Mouse (Mus musculus) bone marrow macrophage, adult 2 months (primary cell): ENCODE measurements around the gene Otog. TPM values are rescaled to one million over a fixed set of nuclear protein-coding genes. Genes with fewer than 3 reads are reported as not detected.

Experiments
- H3K27ac ChIP-seq: 2 replicates; pipeline ENCODE4 v1.5.1; 2012; ENCODE audit warnings: low read depth, low read length; ENCODE audit not compliant: insufficient read depth
- H3K4me1 ChIP-seq: 2 replicates; pipeline ENCODE4 v1.6.1; 2012; ENCODE audit warnings: low read length; ENCODE audit not compliant: control insufficient read depth, insufficient read depth
- H3K4me3 ChIP-seq: 2 replicates; pipeline ENCODE4 v1.5.1; 2012; ENCODE audit warnings: mild to moderate bottlenecking, low read length, moderate library complexity; ENCODE audit not compliant: insufficient read depth
- CTCF ChIP-seq: IDR thresholded peaks from 2 replicates; pipeline ENCODE4 v1.5.1; 2012; ENCODE audit warnings: low read depth, mild to moderate bottlenecking, low read length, moderate library complexity
- POLR2A ChIP-seq: IDR thresholded peaks from 2 replicates; pipeline ENCODE4 v1.6.1; 2012; ENCODE audit warnings: mild to moderate bottlenecking, low read depth, low read length, borderline replicate concordance
- polyA plus RNA-seq: library from polyadenylated mRNA; stranded (reverse); fragments of >200 nt; gene quantifications from 2 replicates; pipeline ENCODE4 v1.2.4, GENCODE M21; 2012; ENCODE audit not compliant: missing spikeins, insufficient read depth, insufficient read length

The Otog gene
- polyA plus RNA-seq, 1 experiment = not detected

DNA sequence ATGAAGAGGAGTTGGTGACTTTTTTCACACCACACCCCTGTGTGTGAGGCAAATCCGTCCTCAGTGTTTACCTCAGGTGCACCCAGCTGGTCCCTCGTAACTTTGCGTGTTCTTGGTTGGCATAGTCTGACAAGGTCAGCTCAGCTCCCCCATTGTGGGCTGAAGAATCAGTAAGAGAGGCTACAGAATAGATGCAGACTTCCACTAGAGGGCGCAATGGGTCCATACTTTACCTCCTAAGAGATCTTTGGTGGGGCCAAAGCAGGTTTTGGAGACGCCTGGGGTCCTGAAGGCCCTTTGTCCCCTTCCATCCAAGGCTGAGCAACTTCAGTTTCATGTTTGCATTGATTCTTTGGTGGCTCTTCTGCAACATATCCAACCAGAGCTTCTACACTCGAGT is 39.2 kb downstream of the Otog start:
- H3K27ac ChIP-seq = no peak overlapping the region
- TF ChIP-seq CTCF = peak; percentile 76
- no peak for TF ChIP-seq POLR2A
- no peaks in the 10 kb centered on the region for H3K4me1 ChIP-seq
- no peak overlapping the region for H3K4me3 ChIP-seq

DNA sequence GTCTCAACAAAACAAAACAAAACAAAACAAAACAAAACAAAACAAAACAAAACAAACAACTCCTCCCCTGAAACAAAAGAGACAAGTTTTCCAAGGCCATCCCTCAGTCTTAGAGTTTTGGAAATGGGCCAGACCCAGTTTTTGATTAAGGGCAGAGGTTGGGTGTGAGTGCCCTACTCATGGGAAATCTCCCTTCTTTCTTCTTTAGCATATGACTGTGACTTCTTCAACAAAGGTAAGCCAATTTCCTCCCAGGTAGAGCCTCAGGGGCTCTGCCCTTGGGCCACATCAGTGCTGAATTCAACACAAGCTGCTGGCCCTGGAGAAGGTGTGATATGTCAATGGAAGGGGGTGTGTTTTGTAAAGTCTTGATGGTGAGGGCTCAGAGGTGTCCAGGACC is 40.1 kb downstream of the Otog start:
- H3K4me3 ChIP-seq = no peak overlapping the region
- no peak for TF ChIP-seq CTCF
- no peak for TF ChIP-seq POLR2A
- H3K4me1 ChIP-seq = no peaks in the 10 kb centered on the region
- no peak overlapping the region for H3K27ac ChIP-seq

DNA sequence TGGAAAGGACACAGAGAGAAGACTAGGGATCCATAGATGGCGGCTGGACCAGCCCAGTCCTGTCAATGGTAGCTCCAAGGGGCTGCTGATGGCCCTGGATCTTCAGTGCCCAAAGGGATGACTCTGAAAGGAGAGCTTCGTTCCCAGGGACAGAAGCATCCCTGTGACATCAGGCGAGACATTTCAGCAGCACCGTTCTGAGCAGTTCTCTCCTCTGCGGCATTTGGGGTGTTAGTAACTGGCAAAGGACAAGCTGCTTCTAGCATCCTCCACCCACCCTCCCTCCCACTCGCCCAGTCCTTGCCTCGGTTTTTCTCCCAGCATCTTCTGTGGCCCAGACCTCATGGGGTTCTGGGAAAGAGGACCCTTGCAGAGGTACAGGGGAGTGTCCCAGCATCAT is 41.5 kb downstream of the Otog start:
- Histone ChIP-seq H3K4me1 (no peaks in the 10 kb centered on the region), H3K27ac (no peak overlapping the region), H3K4me3 (no peak overlapping the region)
- no peak for TF ChIP-seq CTCF
- TF ChIP-seq POLR2A = no peak

DNA sequence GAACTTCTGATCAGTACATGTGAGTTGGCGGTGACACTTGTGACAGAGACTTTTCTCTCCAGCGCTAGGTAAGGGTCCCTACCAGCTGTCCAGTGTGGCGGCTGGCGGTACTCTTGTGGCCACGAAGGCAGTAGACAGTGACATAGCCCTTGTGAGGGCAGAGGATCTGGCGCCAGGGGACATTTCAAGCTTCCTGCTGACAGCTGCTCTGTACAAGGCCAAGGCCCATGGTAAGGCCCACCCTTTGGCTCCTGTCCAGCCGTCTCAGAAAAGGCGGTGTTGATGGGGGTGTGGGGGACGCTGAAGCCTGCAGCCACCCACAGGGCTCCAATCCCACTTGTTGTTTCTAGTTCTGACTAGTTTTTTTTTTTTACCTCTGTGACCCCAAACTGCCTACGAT is 42.9 kb downstream of the Otog start:
- Histone ChIP-seq H3K4me3 (no peak overlapping the region), H3K4me1 (no peaks in the 10 kb centered on the region), H3K27ac (no peak overlapping the region)
- no peak for TF ChIP-seq POLR2A
- no peak for TF ChIP-seq CTCF

DNA sequence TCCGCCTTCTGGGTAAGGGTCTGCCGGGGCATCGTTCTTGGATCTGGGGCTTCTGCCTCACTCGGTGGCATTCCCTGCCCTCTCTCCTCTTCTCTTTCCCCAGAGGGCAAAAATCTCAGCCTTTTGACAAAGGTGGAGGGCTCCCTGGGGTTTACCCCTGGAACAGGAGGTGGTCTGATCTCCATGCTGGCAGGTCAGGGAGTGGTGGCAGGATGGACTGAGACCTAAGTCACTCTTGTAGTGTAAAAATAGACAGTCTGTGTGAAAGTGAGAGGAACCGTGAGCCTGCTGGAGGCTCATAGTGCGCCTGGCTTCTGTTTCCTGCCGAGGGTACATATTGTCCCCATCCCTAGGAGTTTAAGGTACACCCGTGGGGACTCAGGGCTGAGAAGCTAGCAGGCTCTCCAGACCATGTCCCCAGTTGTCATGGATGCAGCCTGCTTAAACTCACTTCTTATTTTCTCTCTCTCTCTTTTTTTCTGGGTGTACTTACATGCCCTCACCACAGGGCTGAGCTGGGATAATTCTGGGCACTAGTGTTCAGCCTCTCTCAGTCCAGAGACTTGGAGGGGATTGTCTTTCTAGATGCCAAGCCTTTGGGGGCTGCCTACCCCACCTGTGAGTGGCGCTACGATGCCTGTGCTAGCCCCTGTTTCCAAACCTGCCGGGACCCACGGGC is 44.5 kb downstream of the Otog start:
- TF ChIP-seq POLR2A (no peak), CTCF (no peak)
- no peaks in the 10 kb centered on the region for H3K4me1 ChIP-seq
- no peak overlapping the region for H3K27ac ChIP-seq
- H3K4me3 ChIP-seq = no peak overlapping the region

DNA sequence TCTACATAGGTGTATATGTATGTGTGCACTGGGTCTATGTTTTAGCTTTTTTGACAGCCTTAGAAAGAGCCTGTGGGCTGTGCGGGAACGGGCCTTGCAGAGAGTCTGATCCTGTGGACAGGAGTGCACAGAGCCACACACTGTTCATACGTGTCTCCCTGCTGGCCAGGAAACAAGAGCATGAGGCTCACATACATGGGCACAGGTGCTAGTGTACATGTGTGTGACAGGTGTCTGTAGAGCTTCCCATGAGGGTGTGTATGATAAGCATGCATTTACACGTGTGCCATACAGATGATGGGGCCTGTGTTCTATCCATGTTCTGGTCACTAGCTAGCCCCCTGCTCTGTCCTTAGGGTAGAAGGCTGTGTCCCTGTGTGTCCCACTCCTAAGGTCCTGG is 45.6 kb downstream of the Otog start:
- H3K4me3 ChIP-seq = no peak overlapping the region
- TF ChIP-seq POLR2A (no peak), CTCF (no peak)
- no peaks in the 10 kb centered on the region for H3K4me1 ChIP-seq
- no peak overlapping the region for H3K27ac ChIP-seq

DNA sequence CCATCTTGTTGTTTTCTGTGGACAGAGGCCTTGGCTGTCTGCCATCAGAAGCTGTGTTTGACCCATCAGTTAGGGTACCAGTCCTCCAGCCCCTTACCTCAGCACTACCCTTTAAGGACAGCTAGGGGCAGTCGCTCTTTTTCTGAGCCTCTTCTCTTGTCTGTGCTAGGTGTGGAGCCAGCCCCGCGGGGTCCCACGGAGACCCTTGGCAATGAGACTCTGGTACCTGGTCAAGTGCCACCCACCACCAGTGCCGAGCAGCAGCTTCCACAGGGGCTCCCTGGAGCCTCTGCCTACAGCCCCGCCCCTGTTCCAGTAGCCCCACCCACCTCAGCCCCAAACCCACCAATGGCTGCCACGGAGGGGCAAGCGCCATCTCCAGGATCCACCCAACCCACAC is 46.3 kb downstream of the Otog start:
- H3K27ac ChIP-seq = no peak overlapping the region
- no peaks in the 10 kb centered on the region for H3K4me1 ChIP-seq
- H3K4me3 ChIP-seq = no peak overlapping the region
- TF ChIP-seq POLR2A = no peak
- TF ChIP-seq CTCF = no peak

DNA sequence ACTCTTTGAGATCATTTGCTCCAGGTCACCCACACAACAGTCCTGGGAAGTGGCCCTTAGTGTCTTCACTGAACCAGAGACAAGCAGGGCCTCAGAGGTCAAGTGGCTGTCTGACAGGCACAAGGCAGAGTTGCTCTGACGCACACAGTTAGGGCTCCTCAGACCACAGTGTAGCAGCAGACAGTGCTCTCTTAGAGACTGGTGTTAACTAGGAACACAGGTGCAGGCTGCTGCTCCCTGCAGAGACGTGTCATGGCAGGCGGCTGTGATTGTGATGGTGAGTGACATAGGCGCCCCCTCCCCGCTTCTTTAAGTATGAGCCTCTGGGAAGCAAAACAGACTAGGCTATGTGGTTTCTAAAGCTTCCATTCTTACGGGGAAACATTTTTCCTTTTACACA is 55.5 kb downstream of the Otog start:
- Histone ChIP-seq H3K4me3 (no peak overlapping the region), H3K27ac (no peak overlapping the region), H3K4me1 (no peaks in the 10 kb centered on the region)
- TF ChIP-seq CTCF = no peak
- no peak for TF ChIP-seq POLR2A

DNA sequence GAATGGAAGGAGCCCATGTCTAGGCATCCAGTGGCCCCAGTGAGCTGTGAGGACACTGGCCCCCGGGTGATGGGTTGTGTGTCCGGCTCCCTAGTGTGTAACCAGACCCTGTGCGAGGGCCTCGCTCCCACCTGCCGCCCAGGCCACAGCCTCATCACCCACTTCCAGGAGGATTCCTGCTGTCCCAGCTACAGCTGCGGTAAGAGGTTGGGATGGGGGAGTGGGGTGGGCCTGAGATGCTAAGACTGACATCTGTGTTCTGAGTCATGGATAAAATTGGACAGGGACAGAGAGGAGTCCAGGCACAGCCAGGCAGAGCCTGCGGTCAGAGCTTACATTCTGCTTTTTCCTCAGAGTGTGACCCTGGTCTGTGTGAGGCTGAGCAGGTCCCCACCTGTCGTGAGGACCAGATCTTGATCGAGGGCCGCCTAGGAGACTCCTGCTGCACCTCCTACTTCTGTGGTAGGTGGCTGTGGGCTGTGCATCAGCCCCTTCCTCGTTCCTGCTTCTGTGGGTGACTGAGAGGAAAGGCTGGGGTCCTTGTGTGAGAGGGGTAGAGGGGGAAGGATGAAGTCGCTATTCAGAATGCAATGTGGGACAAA is 60.3 kb downstream of the Otog start:
- no peak overlapping the region for H3K4me3 ChIP-seq
- H3K27ac ChIP-seq = no peak overlapping the region
- no peaks in the 10 kb centered on the region for H3K4me1 ChIP-seq
- TF ChIP-seq POLR2A (no peak), CTCF (no peak)

DNA sequence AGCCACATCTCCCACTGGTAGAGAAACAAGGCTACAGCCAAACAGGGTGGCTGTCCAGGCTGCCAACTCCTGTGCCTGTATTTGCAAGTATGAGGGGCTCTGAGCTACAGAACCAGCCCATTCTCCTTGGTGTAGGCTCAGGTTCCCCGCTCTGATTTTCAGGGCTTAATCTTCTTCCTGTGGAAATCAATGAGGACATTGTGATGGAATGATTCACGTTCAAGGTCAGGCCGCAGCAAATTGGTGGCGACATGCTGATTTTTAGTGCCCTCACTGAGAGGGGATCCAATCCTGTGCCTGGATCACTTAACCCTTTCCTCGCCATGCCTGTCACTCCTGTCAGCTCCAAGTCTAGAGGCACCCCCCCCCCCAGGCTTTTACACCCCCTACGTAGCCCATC is 72.7 kb downstream of the Otog start:
- no peak for TF ChIP-seq POLR2A
- TF ChIP-seq CTCF = no peak
- Histone ChIP-seq H3K27ac (no peak overlapping the region), H3K4me1 (no peaks in the 10 kb centered on the region), H3K4me3 (no peak overlapping the region)
